Mouse (Mus musculus): ENCODE results near the gene Taar8a. TPM values are rescaled to one million over a fixed set of nuclear protein-coding genes. Genes with fewer than 3 reads are reported as not detected.

The Taar8a gene
- total RNA-seq (2023): not detected

DNA sequence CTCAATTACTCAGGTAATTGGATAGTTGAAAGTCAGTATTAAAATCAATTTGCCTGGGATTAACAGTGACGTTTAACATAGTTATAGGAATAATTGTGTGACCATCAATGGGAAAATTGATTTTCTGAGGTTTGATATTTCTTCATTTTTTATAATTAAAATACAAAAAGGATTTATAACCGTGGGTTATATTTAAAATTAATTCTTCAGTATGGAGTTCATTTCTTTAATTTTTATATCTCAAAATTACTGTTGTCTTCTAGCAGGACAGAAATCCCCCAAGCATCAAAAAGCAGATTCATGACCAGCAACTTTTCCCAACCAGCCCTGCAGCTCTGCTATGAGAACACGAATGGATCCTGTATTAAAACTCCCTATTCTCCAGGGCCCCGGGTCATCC, at the start of gene Taar8a:
Gene Taar8a (plus strand): TSS at position 301 of the 400 bp plus-strand sequence.

DNA sequence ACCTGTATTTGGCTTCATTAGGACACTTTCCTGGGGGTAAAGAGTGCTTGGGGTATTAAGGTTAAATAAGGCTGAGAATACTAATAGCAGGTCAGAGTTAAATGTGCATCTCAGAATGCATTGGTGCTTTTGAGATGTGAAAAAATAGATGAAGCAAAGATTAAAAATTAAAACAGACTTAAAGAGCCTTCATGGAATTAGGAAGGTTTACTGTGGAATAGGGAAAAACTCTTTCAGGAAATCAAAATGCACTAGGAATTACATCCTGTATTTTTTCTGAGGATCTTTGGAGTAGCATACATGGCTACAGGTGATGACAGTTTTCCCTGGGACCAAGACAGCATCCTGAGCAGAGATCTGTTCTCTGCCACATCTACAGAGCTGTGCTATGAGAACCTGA, 49.4 kb upstream of the Taar8a start, which contains the start of gene Taar7d:
Gene Taar7d (plus strand): TSS at position 301 of the 400 bp plus-strand sequence.

DNA sequence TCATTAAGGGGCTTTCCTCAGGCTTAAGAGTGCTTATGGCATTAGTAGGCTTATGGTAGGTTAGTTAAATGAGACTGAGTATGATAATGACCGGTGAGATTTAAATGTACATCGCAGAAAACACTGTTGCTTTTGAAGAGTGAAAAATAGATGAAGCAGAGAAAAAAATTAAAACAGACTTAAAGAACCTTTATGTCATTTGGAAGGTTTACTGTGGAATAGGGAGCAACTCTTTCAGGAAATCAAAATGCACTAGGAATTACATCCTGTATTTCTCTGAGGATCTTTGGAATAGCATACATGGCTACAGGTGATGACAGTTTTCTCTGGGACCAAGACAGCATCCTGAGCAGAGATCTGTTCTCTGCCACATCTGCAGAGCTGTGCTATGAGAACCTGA, 39.0 kb upstream of the Taar8a start, which contains the start of gene Taar7e:
Gene Taar7e (plus strand): TSS at position 301 of the 400 bp plus-strand sequence.

DNA sequence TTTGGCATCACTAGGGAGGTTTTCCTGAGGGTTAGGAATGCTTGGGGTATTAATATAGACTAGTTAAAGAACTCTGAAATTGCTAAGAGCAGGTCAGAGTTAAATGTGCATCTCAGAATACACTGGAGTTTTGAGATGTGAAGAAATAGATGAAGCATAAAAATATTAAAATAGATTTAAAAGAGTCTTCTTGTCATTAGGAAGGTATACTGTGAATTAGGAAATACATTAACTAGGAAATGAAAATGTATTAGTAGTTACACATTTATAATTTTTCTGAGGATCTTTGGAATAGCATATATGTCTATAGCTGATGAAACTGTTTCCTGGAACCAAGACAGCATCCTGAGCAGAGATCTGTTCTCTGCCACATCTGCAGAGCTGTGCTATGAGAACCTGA, 27.1 kb upstream of the Taar8a start, which contains the start of gene Taar7f:
Gene Taar7f (plus strand): TSS at position 301 of the 400 bp plus-strand sequence.

DNA sequence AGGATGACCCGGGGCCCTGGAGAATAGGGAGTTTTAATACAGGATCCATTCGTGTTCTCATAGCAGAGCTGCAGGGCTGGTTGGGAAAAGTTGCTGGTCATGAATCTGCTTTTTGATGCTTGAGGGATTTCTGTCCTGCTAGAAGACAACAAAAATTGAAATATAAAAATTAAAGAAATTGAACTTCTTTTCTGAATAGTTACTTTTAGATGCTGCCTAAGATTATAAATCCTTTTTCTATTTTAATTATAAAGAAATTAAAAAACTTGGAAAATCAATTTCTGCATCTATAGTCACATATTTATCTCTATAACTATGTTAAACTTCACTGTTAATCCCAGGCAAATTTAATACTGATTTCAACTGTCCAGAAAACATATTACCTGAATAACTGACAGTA, 15.9 kb downstream of the Taar8a start, which contains the start of gene Taar8b:
Gene Taar8b (minus strand): TSS at position 101 of the 400 bp plus-strand sequence.

DNA sequence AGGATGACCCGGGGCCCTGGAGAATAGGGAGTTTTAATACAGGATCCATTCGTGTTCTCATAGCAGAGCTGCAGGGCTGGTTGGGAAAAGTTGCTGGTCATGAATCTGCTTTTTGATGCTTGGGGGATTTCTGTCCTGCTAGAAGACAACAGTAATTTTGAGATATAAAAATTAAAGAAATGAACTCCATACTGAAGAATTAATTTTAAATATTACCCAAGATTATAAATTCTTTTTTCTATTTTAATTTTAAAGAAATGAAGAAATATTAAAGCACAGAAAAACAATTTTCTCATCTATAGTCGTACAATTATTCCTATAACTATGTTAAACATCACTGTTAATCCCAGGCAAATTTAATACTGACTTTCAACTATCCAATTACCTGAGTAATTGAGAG, 25.5 kb downstream of the Taar8a start, which contains the start of gene Taar8c:
Gene Taar8c (minus strand): TSS at position 101 of the 400 bp plus-strand sequence.

DNA sequence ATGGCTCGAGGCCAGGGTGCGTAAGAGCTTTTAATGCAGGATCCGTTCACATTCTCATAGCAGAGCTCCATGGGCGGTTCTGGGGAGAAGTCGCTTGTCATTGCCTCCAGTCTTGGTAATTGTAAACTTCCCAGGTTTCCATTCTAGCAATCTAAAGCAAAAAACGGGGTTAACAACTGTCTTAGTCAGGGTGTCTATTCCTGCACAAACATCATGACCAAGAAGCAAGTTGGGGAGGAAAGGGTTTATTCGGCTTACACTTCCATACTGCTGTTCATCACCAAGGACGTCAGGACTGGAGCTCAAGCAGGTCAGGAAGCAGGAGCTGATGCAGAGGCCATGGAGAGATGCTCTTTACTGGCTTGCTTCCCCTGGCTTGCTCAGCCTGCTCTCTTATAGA, 33.1 kb downstream of the Taar8a start, which contains the start of gene Taar9:
Gene Taar9 (minus strand): TSS at position 101 of the 400 bp plus-strand sequence.

Other genes starting within 250 kb of the Taar8a start
- not detected for gene Vnn3, start 225.0 kb upstream of the Taar8a start, total RNA-seq (2023)
- not detected for gene Vnn1, start 181.8 kb upstream of the Taar8a start, total RNA-seq (2023)
- not detected for gene Taar1, start 156.1 kb upstream of the Taar8a start, total RNA-seq (2023)
- gene Taar2, start 137.9 kb upstream of the Taar8a start, total RNA-seq (2023): not detected
- not detected for gene Taar3, start 126.9 kb upstream of the Taar8a start, total RNA-seq (2023)
- not detected for gene Taar4, start 116.0 kb upstream of the Taar8a start, total RNA-seq (2023)
- gene Taar5, start 105.8 kb upstream of the Taar8a start, total RNA-seq (2023): not detected
- gene Taar6, start 90.9 kb upstream of the Taar8a start, total RNA-seq (2023): not detected
- not detected for gene Taar7a, start 83.0 kb upstream of the Taar8a start, total RNA-seq (2023)
- gene Taar7b, start 76.6 kb upstream of the Taar8a start, total RNA-seq (2023): not detected
- not detected for gene Taar7d, start 49.3 kb upstream of the Taar8a start, total RNA-seq (2023)
- gene Taar7e, start 38.9 kb upstream of the Taar8a start, total RNA-seq (2023): not detected
- not detected for gene Taar7f, start 27.0 kb upstream of the Taar8a start, total RNA-seq (2023)
- not detected for gene Taar8b, start 15.8 kb downstream of the Taar8a start, total RNA-seq (2023)
- gene Taar8c, start 25.4 kb downstream of the Taar8a start, total RNA-seq (2023): not detected
- gene Taar9, start 33.0 kb downstream of the Taar8a start, total RNA-seq (2023): not detected
- gene Stx7, start 72.8 kb downstream of the Taar8a start, total RNA-seq (2023): 10 to 100 TPM; 21.0 to 21.9 TPM
- gene Moxd1, start 147.0 kb downstream of the Taar8a start, total RNA-seq (2023): not detected